Mouse (Mus musculus) embryonic facial prominence, embryonic 10.5 days (tissue): ENCODE data around the gene Gm11595. TPM values are rescaled to one million over a fixed set of nuclear protein-coding genes. Genes with fewer than 3 reads are reported as not detected.

ENCODE experiments used
- DNase-seq: peaks from one replicate; pipeline ENCODE4 v3.0.0-alpha.2; 2017; ENCODE audit warnings: low spot score
- H3K27ac ChIP-seq: fragments of 300-500 bp; sonication (generic); replicated peaks from 2 replicates; pipeline ENCODE4 v1.5.1; 2016; ENCODE audit warnings: mild to moderate bottlenecking
- H3K27me3 ChIP-seq: fragments of 300-500 bp; sonication (generic); replicated peaks from 2 replicates; pipeline ENCODE4 v1.6.1; 2016; ENCODE audit warnings: low read depth, mild to moderate bottlenecking; ENCODE audit not compliant: poor library complexity, severe bottlenecking
- H3K36me3 ChIP-seq: fragments of 300-500 bp; sonication (generic); replicated peaks from 2 replicates; pipeline ENCODE4 v1.6.1; 2016; ENCODE audit warnings: mild to moderate bottlenecking, moderate library complexity
- H3K4me1 ChIP-seq: fragments of 300-500 bp; sonication (generic); 2 replicates; pipeline ENCODE4 v1.6.1; 2016
- H3K4me3 ChIP-seq: fragments of 300-500 bp; sonication (generic); 2 replicates; pipeline ENCODE4 v1.5.1; 2016; ENCODE audit warnings: mild to moderate bottlenecking, moderate library complexity
- H3K9me3 ChIP-seq: fragments of 300-500 bp; sonication (generic); 2 replicates; pipeline ENCODE4 v1.6.1; 2016; ENCODE audit warnings: mild to moderate bottlenecking
- WGBS: fragments of 180-500 bp; shearing (Covaris S2); methylation state at CpG from one replicate; pipeline ENCODE4 v1.1.7; 2016; 5-methylcytosine and 5-hydroxymethylcytosine counted together
- polyA plus RNA-seq: library from polyadenylated mRNA; unstranded; fragments of >200 nt; fragmentation: Nextera tagmentation; extraction: Ambion mirVana; gene quantifications from 2 replicates; pipeline ENCODE4 v1.2.1, GENCODE M21; 2016

Gene Gm11595
- polyA plus RNA-seq, 1 experiment from 2014 or later: not detected

- no peak for DNase-seq
- Histone ChIP-seq H3K36me3 (no peaks in the 10 kb centered on the region), H3K4me3 (no peak overlapping the region), H3K27me3 (no peaks in the 10 kb centered on the region), H3K27ac (no peak overlapping the region), H3K9me3 (no peaks in the 10 kb centered on the region), H3K4me1 (no peaks in the 10 kb centered on the region)
- WGBS: 86% methylated on average over 2 of the region's 2 CpGs
Observed at GRCm38 (mm10) chr11:99724061-99724460, 48.7 kb downstream of the Gm11595 start.

Other genes with a start within 250 kb of the Gm11595 start
- not detected in 2 replicates for gene Krt40, start 229.8 kb downstream of the Gm11595 start, polyA plus RNA-seq
- gene Krtap3-3, start 222.0 kb downstream of the Gm11595 start, polyA plus RNA-seq: not detected in 2 replicates
- not detected in 2 replicates for gene Krtap3-2, start 216.1 kb downstream of the Gm11595 start, polyA plus RNA-seq
- not detected in 2 replicates for gene Gm11939, start 213.4 kb downstream of the Gm11595 start, polyA plus RNA-seq
- gene Krtap3-1, start 206.3 kb downstream of the Gm11595 start, polyA plus RNA-seq: not detected in 2 replicates
- not detected in 2 replicates for gene Krtap1-5, start 191.9 kb downstream of the Gm11595 start, polyA plus RNA-seq
- gene Krtap1-4, start 189.3 kb downstream of the Gm11595 start, polyA plus RNA-seq: not detected in 2 replicates
- gene Krtap1-3, start 181.6 kb downstream of the Gm11595 start, polyA plus RNA-seq: not detected in 2 replicates
- not detected in 2 replicates for gene Krtap9-3, start 174.8 kb downstream of the Gm11595 start, polyA plus RNA-seq
- not detected in 2 replicates for gene Gm11938, start 169.6 kb downstream of the Gm11595 start, polyA plus RNA-seq
- not detected in 2 replicates for gene Gm11937, start 162.7 kb downstream of the Gm11595 start, polyA plus RNA-seq
- not detected in 2 replicates for gene Krtap2-4, start 158.1 kb downstream of the Gm11595 start, polyA plus RNA-seq
- gene Gm11562, start 152.5 kb downstream of the Gm11595 start, polyA plus RNA-seq: not detected in 2 replicates
- not detected in 2 replicates for gene Krtap4-1, start 144.7 kb downstream of the Gm11595 start, polyA plus RNA-seq
- gene Krtap4-2, start 137.8 kb downstream of the Gm11595 start, polyA plus RNA-seq: not detected in 2 replicates
- not detected in 2 replicates for gene Krtap4-7, start 128.8 kb downstream of the Gm11595 start, polyA plus RNA-seq
- gene Gm11555, start 122.7 kb downstream of the Gm11595 start, polyA plus RNA-seq: not detected in 2 replicates
- gene Gm11563, start 114.0 kb downstream of the Gm11595 start, polyA plus RNA-seq: not detected in 2 replicates
- not detected in 2 replicates for gene Krtap4-6, start 107.0 kb downstream of the Gm11595 start, polyA plus RNA-seq
- not detected in 2 replicates for gene Gm14190, start 82.2 kb downstream of the Gm11595 start, polyA plus RNA-seq
- not detected in 2 replicates for gene Gm14180, start 38.6 kb downstream of the Gm11595 start, polyA plus RNA-seq
- not detected in 2 replicates for gene Krtap4-8, start 7.8 kb upstream of the Gm11595 start, polyA plus RNA-seq
- gene Krtap4-9, start 12.3 kb upstream of the Gm11595 start, polyA plus RNA-seq: not detected in 2 replicates
- gene Gm11596, start 20.6 kb upstream of the Gm11595 start, polyA plus RNA-seq: not detected in 2 replicates
- gene Gm11569, start 26.0 kb upstream of the Gm11595 start, polyA plus RNA-seq: not detected in 2 replicates
- gene Gm11554, start 31.5 kb upstream of the Gm11595 start, polyA plus RNA-seq: not detected in 2 replicates
- not detected in 2 replicates for gene Krtap4-13, start 37.0 kb upstream of the Gm11595 start, polyA plus RNA-seq
- not detected in 2 replicates for gene Gm11564, start 42.8 kb upstream of the Gm11595 start, polyA plus RNA-seq
- not detected in 2 replicates for gene 2300003K06Rik, start 65.2 kb upstream of the Gm11595 start, polyA plus RNA-seq
- not detected in 2 replicates for gene Krtap4-16, start 78.7 kb upstream of the Gm11595 start, polyA plus RNA-seq
- gene Gm11568, start 85.0 kb upstream of the Gm11595 start, polyA plus RNA-seq: not detected in 2 replicates
- not detected in 2 replicates for gene Gm11559, start 91.6 kb upstream of the Gm11595 start, polyA plus RNA-seq
- not detected in 2 replicates for gene Krtap9-1, start 100.5 kb upstream of the Gm11595 start, polyA plus RNA-seq
- not detected in 2 replicates for gene Gm11567, start 106.3 kb upstream of the Gm11595 start, polyA plus RNA-seq
- gene Krtap31-1, start 135.0 kb upstream of the Gm11595 start, polyA plus RNA-seq: not detected in 2 replicates
- gene Gm11565, start 141.8 kb upstream of the Gm11595 start, polyA plus RNA-seq: not detected in 2 replicates
- gene Krtap31-2, start 163.4 kb upstream of the Gm11595 start, polyA plus RNA-seq: not detected in 2 replicates
- gene Krtap9-5, start 175.6 kb upstream of the Gm11595 start, polyA plus RNA-seq: not detected in 2 replicates
- not detected in 2 replicates for gene Krtap29-1, start 206.1 kb upstream of the Gm11595 start, polyA plus RNA-seq
- not detected in 2 replicates for gene Krtap16-1, start 213.7 kb upstream of the Gm11595 start, polyA plus RNA-seq
- gene Krtap17-1, start 221.1 kb upstream of the Gm11595 start, polyA plus RNA-seq: not detected in 2 replicates
- not detected in 2 replicates for gene Krt33a, start 243.3 kb upstream of the Gm11595 start, polyA plus RNA-seq